Mouse (Mus musculus) embryonic facial prominence, embryonic 13.5 days (tissue): ENCODE measurements at regions not wholly inside any gene's neighbourhood (a gene's known extent, or its start where the extent isn't known, plus 50 kb on each side); places are given as distances from the start of the nearest gene placed in this dataset.

Experiments used
- ATAC-seq: fragments of 200-750 bp; cut with Nextera tagmentation; 2 replicates; pipeline ENCODE4 v1.8.0; 2017; ENCODE audit warnings: low read depth; ENCODE audit not compliant: insufficient number of reproducible peaks, insufficient read depth, low FRiP score, low TSS enrichment
- H3K27ac ChIP-seq: fragments of 300-500 bp; sonication (generic); 2 replicates; pipeline ENCODE4 v1.5.1; 2015; ENCODE audit warnings: moderate library complexity, mild to moderate bottlenecking, inconsistent platforms
- H3K27me3 ChIP-seq: fragments of 300-500 bp; sonication (generic); 2 replicates; pipeline ENCODE4 v1.6.1; 2015; ENCODE audit warnings: mild to moderate bottlenecking, inconsistent platforms
- H3K36me3 ChIP-seq: fragments of 300-500 bp; sonication (generic); 2 replicates; pipeline ENCODE4 v1.6.1; 2015; ENCODE audit warnings: mild to moderate bottlenecking, inconsistent platforms
- H3K4me1 ChIP-seq: fragments of 300-500 bp; sonication (generic); 2 replicates; pipeline ENCODE4 v1.6.1; 2015; ENCODE audit warnings: inconsistent platforms
- H3K4me2 ChIP-seq: fragments of 300-500 bp; sonication (generic); 2 replicates; pipeline ENCODE4 v1.6.1; 2015; ENCODE audit warnings: moderate library complexity, mild to moderate bottlenecking, inconsistent platforms
- H3K4me3 ChIP-seq: fragments of 300-500 bp; sonication (generic); 2 replicates; pipeline ENCODE4 v1.5.1; 2015; ENCODE audit warnings: mild to moderate bottlenecking, inconsistent platforms
- H3K9ac ChIP-seq: fragments of 300-500 bp; sonication (generic); 2 replicates; pipeline ENCODE4 v1.6.1; 2015; ENCODE audit warnings: mild to moderate bottlenecking, inconsistent platforms
- H3K9me3 ChIP-seq: fragments of 300-500 bp; sonication (generic); 2 replicates; pipeline ENCODE4 v1.6.1; 2016; ENCODE audit warnings: inconsistent platforms
- WGBS: fragments of 180-500 bp; shearing (Covaris S2); methylation state at CpG from one replicate; pipeline ENCODE4 v1.1.7; 2015; ENCODE audit warnings: mixed read lengths; 5-methylcytosine and 5-hydroxymethylcytosine counted together

DNA sequence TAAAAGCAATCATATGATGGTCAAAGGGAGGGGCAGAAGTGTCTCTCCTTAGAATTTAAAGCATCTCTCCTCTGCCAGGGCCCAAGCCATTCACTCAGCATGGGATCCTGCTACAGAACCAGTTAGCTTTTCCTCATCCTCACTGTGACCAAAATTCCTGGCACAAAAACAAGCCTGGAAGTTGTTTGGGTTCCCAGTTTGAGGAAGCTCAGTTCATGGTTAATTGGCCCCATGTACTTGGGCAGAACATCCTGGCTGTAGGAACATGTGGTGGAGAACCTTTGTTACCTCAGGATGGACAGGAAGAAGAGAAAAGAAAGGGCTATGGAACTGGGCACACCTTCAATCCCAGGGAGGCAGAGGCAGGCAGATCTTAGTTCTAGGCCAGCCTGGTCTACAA lies 52.4 kb upstream of the Mfge8 start:
- Histone ChIP-seq H3K4me3 (no peak overlapping the region), H3K4me2 (no peak overlapping the region), H3K27me3 (no peaks in the 10 kb centered on the region), H3K36me3 (no peaks in the 10 kb centered on the region), H3K9ac (no peak overlapping the region), H3K4me1 (no peaks in the 10 kb centered on the region), H3K27ac (no peak overlapping the region), H3K9me3 (no peaks in the 10 kb centered on the region)
- ATAC-seq: no peak

DNA sequence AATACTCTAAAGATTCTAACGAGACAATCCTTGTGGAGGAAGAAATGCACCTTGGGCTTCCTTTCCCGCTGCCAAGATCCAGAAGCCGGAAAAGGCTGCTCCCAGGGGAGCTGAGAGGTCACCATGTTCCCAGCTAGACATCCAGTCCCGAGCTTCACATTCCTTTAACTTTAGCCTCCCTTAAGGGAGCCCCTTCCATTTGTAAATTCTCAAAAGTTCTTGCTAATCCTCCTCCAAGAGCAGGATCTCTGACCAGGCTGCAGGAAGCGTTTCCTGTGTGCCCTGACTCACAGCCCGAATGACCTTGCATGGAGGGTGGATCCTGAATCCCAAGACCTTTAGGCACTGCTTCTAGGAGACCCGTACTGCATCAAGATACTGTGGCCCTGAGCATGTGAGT lies 53.5 kb upstream of the Mfge8 start:
- no peak overlapping the region for H3K27ac ChIP-seq
- H3K36me3 ChIP-seq: no peaks in the 10 kb centered on the region
- no peak overlapping the region for H3K9ac ChIP-seq
- no peaks in the 10 kb centered on the region for H3K27me3 ChIP-seq
- WGBS: 56% methylated on average over 7 of the region's 7 CpGs
- no peaks in the 10 kb centered on the region for H3K4me1 ChIP-seq
- H3K9me3 ChIP-seq: no peaks in the 10 kb centered on the region
- H3K4me2 ChIP-seq: no peak overlapping the region
- no peak for ATAC-seq
- H3K4me3 ChIP-seq: no peak overlapping the region

DNA sequence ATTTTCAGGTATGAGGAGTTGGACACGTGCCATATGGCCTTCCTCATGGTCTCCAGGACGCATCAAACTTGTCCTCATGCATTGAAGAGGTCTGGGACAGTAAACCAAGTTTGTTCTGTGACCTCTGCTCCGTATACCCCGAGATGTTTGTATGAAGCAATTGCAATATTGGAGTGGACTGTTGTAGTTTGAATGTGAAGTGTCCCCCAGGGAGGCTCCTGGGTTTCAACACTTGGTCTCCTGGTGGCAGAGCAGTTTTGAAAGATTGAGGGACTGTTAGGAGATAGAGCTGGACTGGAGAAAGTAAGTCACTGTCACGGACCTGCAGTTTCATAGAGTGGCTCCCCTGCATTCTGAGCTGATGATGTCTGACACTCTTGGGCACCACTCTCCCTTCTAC lies 54.6 kb upstream of the Mfge8 start:
- ATAC-seq: no peak
- Histone ChIP-seq H3K4me1 (no peaks in the 10 kb centered on the region), H3K4me3 (no peak overlapping the region), H3K9ac (no peak overlapping the region), H3K27ac (no peak overlapping the region), H3K27me3 (no peaks in the 10 kb centered on the region), H3K9me3 (no peaks in the 10 kb centered on the region), H3K4me2 (no peak overlapping the region), H3K36me3 (no peaks in the 10 kb centered on the region)
- WGBS: 81% methylated on average over 5 of the region's 5 CpGs

DNA sequence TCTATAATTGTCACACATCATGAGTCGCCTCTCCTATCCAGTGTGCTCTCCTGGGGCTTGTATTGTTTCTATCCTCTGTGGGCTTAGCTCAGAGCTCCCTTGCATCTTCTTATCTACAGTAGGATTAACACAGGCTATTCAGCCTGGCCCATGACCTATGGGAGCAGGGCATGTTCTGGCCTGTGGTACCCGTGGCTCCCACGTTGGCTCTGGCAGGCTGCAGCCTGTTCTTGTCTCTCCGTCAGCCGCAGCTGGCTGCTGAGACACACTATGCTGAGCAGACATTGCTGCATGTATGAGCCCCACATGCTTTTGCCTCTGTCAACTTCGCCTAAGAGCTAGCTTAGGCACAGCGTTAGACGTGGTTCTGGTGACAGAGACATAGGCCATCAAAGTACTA lies 58.3 kb upstream of the Mfge8 start:
- Histone ChIP-seq H3K27me3 (no peaks in the 10 kb centered on the region), H3K4me3 (no peak overlapping the region), H3K4me2 (no peak overlapping the region), H3K9me3 (no peaks in the 10 kb centered on the region), H3K36me3 (no peaks in the 10 kb centered on the region), H3K4me1 (peaks cover 8% of the 10 kb centered on the region), H3K27ac (no peak overlapping the region), H3K9ac (no peak overlapping the region)
- ATAC-seq: no peak
- WGBS: 48% methylated on average over 8 of the region's 8 CpGs

DNA sequence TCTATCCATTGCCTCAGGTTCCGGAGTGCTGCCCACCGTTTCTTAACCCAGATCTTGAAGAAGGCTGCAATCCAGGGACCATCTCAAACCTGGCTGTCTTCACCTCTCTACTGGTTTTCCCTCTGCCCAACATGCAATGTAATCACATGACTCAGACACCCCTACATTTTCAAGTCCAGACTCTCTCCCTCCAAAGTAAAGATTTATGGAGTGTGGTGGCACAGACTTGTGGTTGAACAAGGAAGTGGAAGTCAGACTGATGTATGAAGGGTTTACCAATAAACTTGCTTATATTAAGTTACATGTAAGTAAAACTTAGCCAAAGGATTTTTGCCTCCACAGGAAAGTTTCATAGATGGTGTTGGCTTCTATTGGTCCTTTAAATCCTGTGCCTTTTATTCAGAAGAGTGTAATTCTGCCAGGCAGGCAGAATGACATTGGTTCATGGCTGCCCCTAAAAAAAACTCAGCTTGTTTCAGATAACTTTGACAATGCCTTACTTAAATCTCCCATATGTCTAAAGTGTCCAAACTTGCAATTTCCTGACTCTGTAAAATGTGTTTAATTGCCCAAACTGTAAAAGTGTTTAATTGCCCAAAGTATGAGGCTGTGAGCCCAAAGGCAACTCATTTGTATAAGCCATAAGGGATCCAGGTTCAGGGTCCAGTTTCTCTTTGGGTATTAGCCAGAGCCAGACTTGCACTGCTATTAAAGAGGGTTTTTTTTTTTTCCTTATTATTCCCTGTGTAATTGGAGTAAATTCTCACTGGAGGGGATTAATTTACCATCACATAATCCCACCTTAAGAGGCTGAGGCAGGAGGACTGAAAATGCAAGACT lies 61.7 kb upstream of the Mfge8 start:
- ATAC-seq: no peak

DNA sequence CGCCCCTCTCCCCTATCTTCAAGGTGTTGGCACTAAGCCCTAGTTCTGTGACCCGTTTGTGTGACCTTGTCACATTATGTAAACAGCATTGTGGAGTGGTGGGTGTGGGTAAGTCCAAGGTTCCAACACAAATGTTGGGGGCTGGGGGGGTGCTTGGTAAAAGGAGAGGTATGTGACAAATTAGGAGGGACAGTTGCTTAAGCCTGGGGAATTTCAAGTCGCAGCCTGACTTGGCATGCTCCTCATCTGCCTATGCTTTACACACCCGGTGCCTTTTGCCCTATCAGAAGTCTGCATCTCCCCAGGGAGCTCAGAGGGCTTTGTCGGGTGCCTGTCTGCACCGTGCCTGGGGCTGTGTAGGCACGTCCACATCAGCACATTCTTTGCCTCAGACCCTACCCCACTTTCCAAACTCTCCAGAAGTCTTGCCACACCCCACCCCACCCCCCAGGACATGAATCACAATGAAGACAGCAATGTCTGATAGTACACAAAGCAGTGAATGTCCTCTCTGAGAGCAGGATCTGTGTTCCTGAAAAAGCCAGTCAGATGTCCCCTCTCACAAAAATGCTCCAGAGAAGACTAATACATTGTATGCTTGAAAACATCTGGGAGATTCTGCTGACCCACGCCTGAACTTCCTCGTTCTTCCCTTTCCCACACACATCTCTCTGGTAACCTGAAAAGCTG lies 61.6 kb upstream of the Abhd2 start:
- H3K4me2 ChIP-seq: no peak overlapping the region
- ATAC-seq: peak; percentile 78
- H3K27me3 ChIP-seq: no peaks in the 10 kb centered on the region
- no peak overlapping the region for H3K4me3 ChIP-seq
- H3K9me3 ChIP-seq: no peaks in the 10 kb centered on the region
- no peak overlapping the region for H3K9ac ChIP-seq
- no peak overlapping the region for H3K27ac ChIP-seq
- H3K36me3 ChIP-seq: no peaks in the 10 kb centered on the region
- 11% methylated on average over 9 of the region's 9 CpGs for WGBS
- H3K4me1 ChIP-seq: peaks cover 8% of the 10 kb centered on the region

More for the DNA sequence above, 61.7 kb upstream of the Mfge8 start:
- no peak overlapping the region for H3K4me2 ChIP-seq
- H3K27ac ChIP-seq: peak overlapping the region; percentile 30; the same call in 1 of the 2 replicates
- WGBS: 95% methylated on average over 2 of the region's 2 CpGs
- no peak overlapping the region for H3K4me3 ChIP-seq
- H3K9ac ChIP-seq: no peak overlapping the region
- peaks cover 8% of the 10 kb centered on the region for H3K4me1 ChIP-seq
- no peaks in the 10 kb centered on the region for H3K27me3 ChIP-seq
- H3K9me3 ChIP-seq: no peaks in the 10 kb centered on the region
- H3K36me3 ChIP-seq: no peaks in the 10 kb centered on the region

DNA sequence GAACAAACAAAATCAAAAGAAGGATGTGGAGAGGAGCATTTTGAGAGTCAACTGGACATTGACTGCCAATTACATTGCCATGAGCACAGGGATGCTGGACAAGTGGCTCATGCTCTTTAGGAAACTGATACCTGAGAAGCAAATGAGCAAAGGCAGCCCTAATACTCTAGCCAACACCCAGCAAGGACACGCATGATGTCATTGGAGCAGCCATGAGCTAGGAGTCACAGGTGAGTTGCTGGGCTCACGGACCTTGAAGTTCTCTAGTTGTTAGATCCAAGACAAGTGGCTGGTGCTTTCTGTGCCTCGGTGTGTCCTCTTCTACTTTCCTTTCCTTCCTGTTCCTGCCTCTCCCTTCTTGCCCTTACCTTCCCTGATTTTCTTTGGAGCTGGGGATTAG lies 60.8 kb upstream of the Abhd2 start:
- Histone ChIP-seq H3K27me3 (no peaks in the 10 kb centered on the region), H3K4me1 (peaks cover 8% of the 10 kb centered on the region), H3K27ac (no peak overlapping the region), H3K9me3 (no peaks in the 10 kb centered on the region), H3K9ac (no peak overlapping the region), H3K4me2 (no peak overlapping the region), H3K36me3 (no peaks in the 10 kb centered on the region), H3K4me3 (no peak overlapping the region)
- no peak for ATAC-seq
- WGBS: 87% methylated on average over 3 of the region's 3 CpGs

DNA sequence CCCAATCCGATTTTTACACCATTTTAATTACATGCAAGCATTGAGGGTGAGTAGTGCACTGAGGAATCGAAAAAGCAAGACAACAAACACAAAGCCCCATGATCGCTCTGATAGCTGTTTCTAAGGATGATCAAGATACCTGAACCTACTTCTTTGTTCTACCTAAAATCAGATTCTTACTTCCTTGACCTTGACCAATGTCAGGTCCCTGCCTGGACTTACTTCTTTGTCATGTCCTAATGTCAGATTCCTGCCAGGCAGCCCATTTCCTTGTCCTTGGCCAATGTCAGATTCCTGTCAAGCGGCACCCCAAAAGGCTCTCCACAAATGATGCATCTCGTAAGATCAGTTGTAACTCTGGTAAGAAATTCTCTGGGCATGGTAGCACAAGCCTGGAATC lies 58.0 kb upstream of the Abhd2 start:
- H3K27ac ChIP-seq: no peak overlapping the region
- no peak overlapping the region for H3K9ac ChIP-seq
- 89% methylated on average over 5 of the region's 5 CpGs for WGBS
- no peaks in the 10 kb centered on the region for H3K36me3 ChIP-seq
- no peaks in the 10 kb centered on the region for H3K27me3 ChIP-seq
- ATAC-seq: no peak
- H3K4me2 ChIP-seq: no peak overlapping the region
- peaks cover 8% of the 10 kb centered on the region for H3K4me1 ChIP-seq
- H3K9me3 ChIP-seq: no peaks in the 10 kb centered on the region
- no peak overlapping the region for H3K4me3 ChIP-seq

DNA sequence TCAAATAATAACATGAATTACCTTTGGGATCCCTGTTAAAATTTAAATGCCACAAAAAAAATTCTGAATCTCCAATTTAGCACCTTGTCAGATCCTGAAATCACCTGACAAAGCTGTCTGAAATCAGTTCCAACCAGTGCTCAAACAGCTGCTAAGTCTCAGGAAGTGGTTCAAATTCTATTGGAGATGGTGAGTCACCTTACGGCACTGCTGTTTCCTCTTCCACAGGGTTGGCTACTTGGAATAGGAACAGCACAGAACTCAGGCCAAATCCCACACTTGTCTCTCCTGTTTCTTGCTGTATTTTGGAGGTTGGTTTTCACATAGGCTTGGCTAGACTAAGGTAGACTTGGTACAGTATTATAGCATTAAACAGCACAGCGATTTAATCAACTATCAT lies 55.8 kb upstream of the Abhd2 start:
- H3K4me2 ChIP-seq: no peak overlapping the region
- H3K9me3 ChIP-seq: no peaks in the 10 kb centered on the region
- H3K4me3 ChIP-seq: no peak overlapping the region
- no peaks in the 10 kb centered on the region for H3K4me1 ChIP-seq
- H3K27ac ChIP-seq: no peak overlapping the region
- ATAC-seq: no peak
- no peak overlapping the region for H3K9ac ChIP-seq
- H3K36me3 ChIP-seq: no peaks in the 10 kb centered on the region
- H3K27me3 ChIP-seq: no peaks in the 10 kb centered on the region
- WGBS: 90% methylated on average over 2 of the region's 2 CpGs

DNA sequence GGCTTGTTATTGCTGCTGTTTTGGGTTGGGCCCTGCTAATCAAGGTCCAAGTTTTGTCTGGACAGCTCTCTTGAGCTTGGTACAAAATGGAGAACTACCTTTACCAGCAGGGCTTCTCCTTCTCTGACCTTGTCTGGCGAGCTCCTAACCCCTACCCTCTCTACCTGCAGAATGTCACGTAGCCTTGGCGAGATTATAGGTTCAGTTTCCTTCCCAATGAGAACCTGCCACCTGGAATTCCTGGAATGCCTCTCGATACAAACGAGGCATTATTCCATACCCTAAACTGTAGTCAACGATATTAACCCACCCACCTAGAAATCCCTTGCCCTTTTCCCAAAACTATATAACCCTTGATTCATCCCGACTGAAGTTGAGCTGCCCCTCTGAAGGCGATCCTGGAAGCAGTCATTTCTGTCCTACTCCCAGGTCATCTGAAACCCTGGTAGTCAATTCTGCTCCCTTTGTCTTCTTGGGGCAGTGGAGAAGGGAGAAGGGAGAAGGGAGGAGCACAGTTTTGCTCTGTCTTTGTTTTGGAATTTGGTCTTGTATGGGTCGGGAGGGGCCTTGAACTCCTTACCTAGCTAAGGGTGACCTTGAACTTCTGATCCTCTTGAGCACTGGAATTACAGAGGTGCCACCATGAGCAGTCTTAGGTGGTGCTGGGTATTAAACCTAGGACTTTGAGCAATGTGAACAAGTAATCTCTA lies 50.2 kb upstream of the Abhd2 start:
- H3K27me3 ChIP-seq: no peaks in the 10 kb centered on the region
- no peaks in the 10 kb centered on the region for H3K4me1 ChIP-seq
- H3K36me3 ChIP-seq: no peaks in the 10 kb centered on the region
- no peak overlapping the region for H3K27ac ChIP-seq
- no peaks in the 10 kb centered on the region for H3K9me3 ChIP-seq
- H3K4me3 ChIP-seq: no peak overlapping the region
- no peak overlapping the region for H3K4me2 ChIP-seq
- no peak for ATAC-seq
- H3K9ac ChIP-seq: no peak overlapping the region
- WGBS: 79% methylated on average over 9 of the region's 9 CpGs
